Mouse (Mus musculus) embryo, embryonic 11 days (tissue): ENCODE measurements at regions not wholly inside any gene's neighbourhood (a gene's known extent, or its start where the extent isn't known, plus 50 kb on each side); places are given as distances from the start of the nearest gene placed in this dataset.

Source experiments
- DNase-seq: peaks from one replicate; pipeline ENCODE4 v3.0.0-alpha.2; 2015

GRCm38 (mm10) chrX:58812824-58813223 lies 96.3 kb upstream of the 4930550L24Rik start:
- DNase-seq: peak; percentile 47
